Mouse (Mus musculus) liver, embryonic 14.5 days (tissue): ENCODE measurements around the gene Plcb4.

ENCODE experiments used
- CTCF ChIP-seq: IDR thresholded peaks from 2 replicates; pipeline ENCODE4 v1.5.1; 2016; ENCODE audit warnings: antibody characterized with exemption, low read depth, control low read depth
- EP300 ChIP-seq: IDR thresholded peaks from 2 replicates; pipeline ENCODE4 v1.6.1; 2016; ENCODE audit warnings: antibody characterized with exemption, low read depth

DNA sequence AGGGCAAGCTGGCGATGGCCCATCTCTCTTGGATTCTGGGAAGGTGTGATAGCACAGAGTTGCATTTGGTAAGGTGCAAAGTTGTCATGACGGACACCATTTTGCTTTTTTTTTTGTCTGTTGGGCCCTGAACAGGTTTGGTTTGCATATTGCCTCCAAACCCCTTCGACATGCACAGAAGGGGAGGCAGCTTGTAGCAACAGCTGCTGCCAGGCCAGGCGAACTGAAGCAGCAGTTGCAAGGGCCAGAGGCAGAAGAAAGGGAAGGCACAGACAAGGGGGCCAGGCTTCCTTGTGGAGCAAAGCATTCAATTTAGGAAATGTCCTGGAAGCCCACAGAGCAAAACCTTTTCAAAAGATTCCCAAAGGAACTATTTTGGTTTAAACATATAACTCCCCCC lies 224.5 kb downstream of the Plcb4 start:
- no peak for TF ChIP-seq CTCF
- no peak for TF ChIP-seq EP300
